Mouse (Mus musculus) bone marrow, adult 2 months (tissue): ENCODE results near the gene Gm9. TPM values are rescaled to one million over a fixed set of nuclear protein-coding genes. Genes with fewer than 3 reads are reported as not detected.

Experiments used
- H3K27ac ChIP-seq: fragments of 200-500 bp; 2 replicates; pipeline ENCODE4 v1.5.1; 2012; ENCODE audit warnings: low read depth, mild to moderate bottlenecking, control low read depth, inconsistent platforms, low read length; ENCODE audit not compliant: control insufficient read depth, poor library complexity, insufficient read depth
- H3K4me1 ChIP-seq: fragments of 200-500 bp; 2 replicates; pipeline ENCODE4 v1.6.1; 2011; ENCODE audit warnings: low read length; ENCODE audit not compliant: control insufficient read depth, insufficient read depth
- H3K4me3 ChIP-seq: fragments of 200-500 bp; replicated peaks from 2 replicates; pipeline ENCODE3; 2011; ENCODE audit warnings: mild to moderate bottlenecking, low read depth, low read length, control low read depth; ENCODE audit not compliant: control insufficient read depth
- CTCF ChIP-seq: fragments of 200-500 bp; IDR thresholded peaks from 2 replicates; pipeline ENCODE4 v1.5.1; 2011; ENCODE audit warnings: low read length, control low read depth; ENCODE audit not compliant: control insufficient read depth, insufficient read depth
- POLR2A ChIP-seq: fragments of 200-500 bp; IDR thresholded peaks from 2 replicates; pipeline ENCODE4 v1.6.1; 2011; ENCODE audit warnings: low read depth, mild to moderate bottlenecking, control low read depth, low read length, borderline replicate concordance; ENCODE audit not compliant: control insufficient read depth
- WGBS: fragments of 180-500 bp; shearing (Covaris S2); methylation state at CpG from one replicate; pipeline ENCODE4 v1.1.7; 2018; 5-methylcytosine and 5-hydroxymethylcytosine counted together
- polyA plus RNA-seq: library from polyadenylated mRNA; stranded (reverse); fragments of >200 nt; gene quantifications from 2 replicates; pipeline ENCODE4 v1.2.4, GENCODE M21; 2011; ENCODE audit warnings: low replicate concordance; ENCODE audit not compliant: missing spikeins, insufficient read depth, insufficient read length

Gene Gm9
- polyA plus RNA-seq, 1 experiment, result not detected

- Histone ChIP-seq H3K4me3 (no peak within 1 kb of the TSS), H3K27ac (no peak within 1 kb of the TSS), H3K4me1 (no peaks in the 10 kb centered on the region; the same call in 1 of the 2 replicates)
- TF ChIP-seq CTCF, result no peak
- TF ChIP-seq POLR2A, result no peak
- WGBS, result 65% methylated on average over 5 of the region's 5 CpGs
Measured at GRCm38 (mm10) chrX:37168742-37169141, 42.1 kb downstream of the Gm9 start, which contains the start of gene Akap14. Akap14 (minus strand) TSS chrX:37168842.

GRCm38 (mm10) chrX:37167085-37167484 is 43.8 kb downstream of the Gm9 start:
- TF ChIP-seq CTCF, result no peak
- no peak for TF ChIP-seq POLR2A
- WGBS, result 15% methylated on average over 3 of the region's 3 CpGs
- no peak overlapping the region for H3K27ac ChIP-seq
- H3K4me1 ChIP-seq, result no peaks in the 10 kb centered on the region
- no peak overlapping the region for H3K4me3 ChIP-seq

GRCm38 (mm10) chrX:37163115-37163514 is 47.7 kb downstream of the Gm9 start:
- WGBS, result 82% methylated on average over 18 of the region's 18 CpGs
- H3K27ac ChIP-seq, result no peak overlapping the region
- TF ChIP-seq CTCF (no peak), POLR2A (no peak)

GRCm38 (mm10) chrX:37161169-37161568 is 49.7 kb downstream of the Gm9 start:
- H3K4me1 ChIP-seq, result no peaks in the 10 kb centered on the region
- H3K4me3 ChIP-seq, result no peak overlapping the region
- TF ChIP-seq POLR2A (no peak), CTCF (no peak)
- WGBS, result 37% methylated on average over 10 of the region's 10 CpGs
- H3K27ac ChIP-seq, result no peak overlapping the region

More at GRCm38 (mm10) chrX:37163115-37163514, 47.7 kb downstream of the Gm9 start:
- no peak overlapping the region for H3K4me3 ChIP-seq
- no peaks in the 10 kb centered on the region for H3K4me1 ChIP-seq

Other genes with a start within 250 kb of the Gm9 start
- 12.6 and 17.5 TPM in 2 replicates for gene Sept6, start 219.2 kb downstream of the Gm9 start, polyA plus RNA-seq
- not detected in 2 replicates for gene Sowahd, start 162.2 kb downstream of the Gm9 start, polyA plus RNA-seq
- 407 and 550 TPM in 2 replicates for gene Rpl39, start 125.6 kb downstream of the Gm9 start, polyA plus RNA-seq
- gene Upf3b, start 100.7 kb downstream of the Gm9 start, polyA plus RNA-seq, result 40.7 and 43.2 TPM in 2 replicates
- gene Nkap, start 84.2 kb downstream of the Gm9 start, polyA plus RNA-seq, result 4.0 and 9.2 TPM in 2 replicates
- gene Akap14, start 42.2 kb downstream of the Gm9 start, polyA plus RNA-seq, result 0.54 TPM in 1 of 2 replicates, not detected in the other
- gene Ndufa1, start 19.9 kb downstream of the Gm9 start, polyA plus RNA-seq, result 74.4 and 125 TPM in 2 replicates
- 1.3 and 3.3 TPM in 2 replicates for gene Rnf113a1, start 19.8 kb downstream of the Gm9 start, polyA plus RNA-seq
- gene Rhox1, start 11.2 kb upstream of the Gm9 start, polyA plus RNA-seq, result not detected in 2 replicates
- gene Rhox2a, start 33.9 kb upstream of the Gm9 start, polyA plus RNA-seq, result not detected in 2 replicates
- gene Rhox3a, start 38.9 kb upstream of the Gm9 start, polyA plus RNA-seq, result not detected in 2 replicates
- not detected in 2 replicates for gene Rhox4a, start 54.3 kb upstream of the Gm9 start, polyA plus RNA-seq
- gene Rhox3a2, start 169.0 kb upstream of the Gm9 start, polyA plus RNA-seq, result not detected in 2 replicates
- gene Rhox4a2, start 179.8 kb upstream of the Gm9 start, polyA plus RNA-seq, result not detected in 2 replicates
- not detected in 2 replicates for gene Rhox2b, start 201.0 kb upstream of the Gm9 start, polyA plus RNA-seq
- gene Rhox4b, start 221.5 kb upstream of the Gm9 start, polyA plus RNA-seq, result not detected in 2 replicates
- gene Rhox2c, start 242.6 kb upstream of the Gm9 start, polyA plus RNA-seq, result not detected in 2 replicates
- gene Rhox3c, start 247.5 kb upstream of the Gm9 start, polyA plus RNA-seq, result not detected in 2 replicates